Mouse (Mus musculus) spleen, postnatal 10 days (tissue): Measurements from ENCODE around the gene Lsmem1.
"Not testable (repeated sequence)": the region's sequence is repeated elsewhere in the genome, so short reads cannot be mapped to it uniquely, and the experiment has no call there.

Experiments
- DNase-seq, 2 experiments: peaks; one replicate each; pipeline ENCODE4 v3.0.0; 2021 to 2022; ENCODE audit warnings: low spot score in 2 of 2

Gene Lsmem1

GRCm38 (mm10) chr12:40214888-40215876 lies 15.9 kb upstream of the Lsmem1 start:
- DNase-seq = no peak

DNA sequence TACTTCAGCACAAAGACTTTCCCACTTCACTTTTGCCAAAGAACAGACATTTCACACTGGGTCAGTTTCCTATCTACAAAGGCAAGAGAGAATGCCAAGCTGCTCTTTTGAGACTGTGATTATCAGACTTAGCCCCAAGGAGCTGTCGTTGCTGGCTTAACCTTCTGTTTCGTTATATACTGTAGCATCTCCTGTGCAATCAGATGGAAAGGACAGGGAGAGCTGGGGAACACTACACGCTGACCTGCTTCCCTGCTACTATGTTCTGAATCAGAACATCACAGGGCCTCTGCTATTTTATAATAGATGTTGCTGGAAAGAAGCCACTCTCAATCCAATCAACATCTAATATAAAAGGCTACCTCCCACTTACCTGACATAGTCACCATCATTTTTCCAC lies 9.8 kb upstream of the Lsmem1 start:
- no peak for DNase-seq

- DNase-seq = no peak
Observed at GRCm38 (mm10) chr12:40207909-40208308, 8.6 kb upstream of the Lsmem1 start.

- no peak for DNase-seq
Observed at GRCm38 (mm10) chr12:40202161-40203035, 3.1 kb upstream of the Lsmem1 start.

DNA sequence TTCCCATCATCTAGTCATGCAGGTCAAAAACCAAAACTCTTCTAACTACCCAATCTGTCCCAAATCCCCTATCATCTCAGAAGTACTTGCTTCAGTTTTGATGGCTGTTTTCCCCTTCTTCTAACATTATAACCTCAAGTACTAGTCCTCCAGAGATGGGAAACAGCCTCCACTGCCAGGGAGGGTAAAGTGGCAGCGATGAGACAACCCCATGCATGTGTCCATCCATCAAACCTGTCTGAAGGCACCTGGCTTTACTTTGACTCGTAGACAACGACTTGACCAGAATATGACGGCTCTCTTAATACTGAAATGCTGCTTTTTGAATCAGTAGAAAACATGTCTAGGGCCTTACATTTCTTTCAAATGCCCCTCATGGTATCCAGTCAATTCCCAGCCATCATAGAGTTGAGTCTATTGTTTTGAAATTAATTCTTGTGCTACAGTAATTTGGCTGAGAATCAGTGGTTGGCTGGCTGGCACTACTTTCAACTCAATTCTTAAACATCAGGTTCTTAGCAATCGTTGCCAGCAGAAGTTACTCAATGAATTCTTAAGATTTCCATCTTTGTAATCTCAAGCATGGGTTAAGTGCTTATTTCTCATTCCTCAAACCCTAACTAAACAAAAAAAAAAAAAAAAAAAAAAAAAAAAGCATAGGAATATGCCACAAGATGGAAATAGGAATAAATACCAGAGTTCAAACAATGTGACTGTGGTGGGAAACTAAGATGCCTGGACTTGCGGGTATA lies 1.4 kb upstream of the Lsmem1 start:
- no peak for DNase-seq

DNA sequence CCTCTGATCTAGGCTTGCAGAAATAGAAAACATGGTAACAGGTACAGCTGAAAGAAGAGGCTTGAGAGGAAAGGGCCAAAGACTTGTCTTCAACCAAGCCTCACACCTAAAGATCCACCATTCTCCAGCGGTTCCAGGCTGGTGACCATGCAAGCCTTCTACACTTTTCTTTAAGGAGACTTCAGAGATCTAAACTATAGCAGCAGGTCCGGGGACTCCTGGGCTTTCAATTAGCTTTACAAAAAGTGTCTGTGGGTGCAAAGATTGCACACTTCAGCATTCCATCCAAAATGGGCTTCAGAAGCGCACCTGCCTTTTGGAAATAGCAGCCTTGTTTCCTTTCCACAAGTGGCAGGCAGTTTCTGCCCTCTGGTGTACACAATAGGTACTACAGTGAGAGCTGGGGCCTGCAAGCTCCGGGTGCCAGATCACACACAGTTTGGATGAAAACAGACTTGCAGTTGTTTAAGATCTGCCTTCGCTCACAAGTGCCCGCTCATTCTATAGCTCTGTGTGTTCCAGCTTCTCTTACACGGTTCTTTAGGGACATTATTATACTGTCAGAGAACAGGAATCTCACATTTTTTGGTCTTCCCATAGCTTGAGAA lies 609 bp upstream of the Lsmem1 start:
- peak; percentile 39 to 60 for DNase-seq

GRCm38 (mm10) chr12:40198427-40198826 lies 863 bp downstream of the Lsmem1 start:
- DNase-seq = no peak

DNA sequence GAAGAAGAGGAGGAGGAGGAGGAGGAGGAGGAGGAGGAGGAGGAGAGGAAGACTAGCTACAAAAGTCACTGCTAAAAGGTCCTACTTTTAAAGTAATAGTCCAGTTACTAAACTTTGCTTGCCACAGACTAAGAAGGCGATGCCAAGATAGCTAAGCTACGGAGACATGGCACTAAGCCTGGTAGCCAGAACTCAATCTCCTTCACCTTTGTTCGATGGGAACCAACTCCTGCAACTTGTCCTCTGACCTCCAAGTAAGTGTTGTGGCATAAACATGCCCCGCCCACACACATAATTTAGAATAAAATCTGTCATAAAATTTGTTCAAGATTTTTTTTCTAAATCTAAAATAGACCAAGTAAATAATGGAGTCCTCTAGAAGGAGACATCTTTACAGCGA lies 1.3 kb downstream of the Lsmem1 start:
- DNase-seq = no peak

DNA sequence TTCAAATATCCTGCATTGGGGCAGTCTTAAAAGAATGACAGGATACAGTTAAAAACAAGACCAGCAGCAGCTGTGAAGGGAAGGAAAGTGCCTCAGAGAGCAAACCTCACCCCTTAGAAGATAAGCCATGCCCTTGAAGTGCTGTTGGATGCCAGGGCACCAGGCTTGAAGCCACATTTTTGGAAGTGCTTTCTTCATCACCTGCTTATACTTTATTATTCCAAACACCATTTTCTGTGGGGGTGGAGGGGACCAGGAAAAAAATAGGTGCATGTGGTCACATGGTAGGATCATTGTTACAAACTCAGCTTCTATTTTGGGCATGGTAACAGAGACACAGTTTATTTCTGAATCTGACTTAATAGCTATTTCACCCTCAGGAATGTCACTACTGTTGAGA lies 1.8 kb downstream of the Lsmem1 start:
- DNase-seq = no peak

DNA sequence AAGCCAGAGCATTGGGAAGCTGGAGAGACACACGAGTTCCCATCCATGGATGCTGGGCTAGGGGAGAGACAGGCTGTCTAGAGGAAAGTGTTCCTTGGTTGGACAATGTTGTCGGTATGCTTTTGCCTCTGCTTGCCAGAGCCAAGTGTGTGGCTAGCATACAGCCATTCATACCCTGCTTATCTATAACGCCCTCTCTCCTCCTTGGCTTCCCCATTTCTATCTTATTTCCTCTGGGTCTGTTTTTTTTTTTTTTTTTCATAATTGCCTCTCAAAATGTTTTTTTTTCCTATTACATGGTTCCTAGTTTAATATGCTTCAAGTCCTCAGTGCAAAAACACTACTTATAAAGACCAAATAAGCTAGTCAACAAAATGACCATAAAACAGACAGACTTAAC lies 13.8 kb downstream of the Lsmem1 start:
- no peak for DNase-seq

GRCm38 (mm10) chr12:40177089-40177488 lies 22.2 kb downstream of the Lsmem1 start:
- DNase-seq = peak in 1 of 2 experiments; percentile 52

- no peak for DNase-seq
Observed at GRCm38 (mm10) chr12:40176158-40176557, 23.1 kb downstream of the Lsmem1 start.

- DNase-seq = not testable (repeated sequence)
Observed at GRCm38 (mm10) chr12:40175171-40175570, 24.1 kb downstream of the Lsmem1 start.

DNA sequence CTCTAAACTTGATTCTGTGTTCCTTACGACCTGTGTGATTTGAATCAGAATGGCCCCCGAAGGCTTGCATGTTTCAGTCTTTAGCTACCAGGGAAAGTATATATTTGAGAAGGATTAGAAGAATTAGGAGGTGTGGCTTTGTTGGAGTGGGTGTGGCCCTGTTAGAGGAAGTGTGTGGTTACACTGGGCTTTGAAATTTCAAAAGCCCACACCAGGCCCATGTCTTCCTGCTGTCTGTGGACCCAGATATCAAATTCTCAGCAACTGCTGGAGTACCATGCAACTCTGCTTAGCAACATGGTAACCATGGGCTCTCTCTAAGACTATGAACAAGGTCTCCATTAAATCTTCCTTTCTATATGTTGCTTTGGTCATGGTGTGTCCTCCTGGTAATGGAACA lies 27.7 kb downstream of the Lsmem1 start:
- DNase-seq = no peak

DNA sequence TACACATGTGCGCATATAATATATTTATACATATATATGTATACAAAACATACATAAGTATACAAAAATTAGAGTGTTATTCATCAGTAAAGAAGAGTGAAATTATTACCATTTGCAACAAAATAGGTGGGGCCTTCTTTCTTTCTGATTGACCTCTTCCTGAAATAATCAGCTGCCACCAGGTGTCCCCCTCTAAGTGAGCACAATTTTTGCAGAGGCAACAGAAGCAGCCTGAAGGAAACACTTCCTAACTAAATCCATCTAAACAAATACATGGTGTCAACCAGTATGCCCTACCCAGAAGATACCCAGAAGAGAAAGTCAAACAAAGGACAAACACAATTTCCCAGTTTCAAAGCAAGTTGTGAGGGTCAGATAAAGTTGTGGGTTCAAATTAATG lies 29.6 kb downstream of the Lsmem1 start:
- DNase-seq = no peak

GRCm38 (mm10) chr12:40164621-40165020 lies 34.7 kb downstream of the Lsmem1 start:
- no peak for DNase-seq

DNA sequence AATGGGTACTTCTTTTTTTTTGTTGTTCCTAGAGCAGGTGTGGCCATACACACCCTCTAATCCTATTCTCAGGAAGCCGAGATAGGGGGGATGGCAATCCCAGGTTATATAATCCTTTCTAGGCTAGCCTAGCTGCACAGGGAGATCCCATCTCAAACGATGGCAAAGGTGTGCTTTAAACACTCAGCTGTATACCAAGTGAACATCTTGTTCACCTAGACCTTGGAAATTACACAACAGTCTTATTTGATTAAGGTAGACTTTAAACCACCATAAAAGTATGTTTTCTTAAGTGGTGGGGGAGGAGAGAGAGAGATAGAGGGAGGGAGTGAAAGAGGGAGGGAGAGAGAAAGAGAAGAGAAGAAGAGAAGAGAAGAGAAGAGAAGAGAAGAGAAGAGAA lies 38.5 kb downstream of the Lsmem1 start:
- DNase-seq = no peak

- no peak for DNase-seq
Observed at GRCm38 (mm10) chr12:40154188-40154587, 45.1 kb downstream of the Lsmem1 start.

GRCm38 (mm10) chr12:40152353-40153069 lies 46.8 kb downstream of the Lsmem1 start:
- DNase-seq = no peak

- no peak for DNase-seq
Observed at GRCm38 (mm10) chr12:40147319-40147718, 52.0 kb downstream of the Lsmem1 start.

DNA sequence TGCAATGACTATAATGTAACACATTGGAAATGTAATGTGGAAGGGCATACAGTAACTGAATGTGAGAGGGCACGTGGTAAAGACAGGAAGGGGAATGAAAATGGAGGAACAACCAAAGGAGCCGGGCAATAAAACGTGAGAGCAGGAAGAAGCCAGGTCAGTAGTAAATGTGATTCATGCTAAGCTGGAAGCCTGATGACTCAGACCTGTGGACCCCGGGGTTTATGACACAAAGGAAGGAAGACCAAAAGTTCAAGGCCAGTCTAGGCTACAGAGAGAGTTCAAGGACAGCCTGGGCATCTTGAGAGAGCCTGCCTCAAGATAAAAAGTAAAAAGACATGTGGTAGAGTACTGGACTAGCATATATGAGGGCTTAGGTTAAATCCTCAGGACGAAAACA lies 52.8 kb downstream of the Lsmem1 start:
- DNase-seq = no peak
